Mouse (Mus musculus): Measurements from ENCODE around the gene Bbof1. TPM values are rescaled to one million over a fixed set of nuclear protein-coding genes. Genes with fewer than 3 reads are reported as not detected.

Gene Bbof1
- polyA plus RNA-seq, 1 experiment from 2014 or later: 0.94 TPM

GRCm38 (mm10) chr12:84448181-84448580, 39.3 kb downstream of the Bbof1 start:
- no peak overlapping the region for H3K9ac ChIP-seq (ENCODE audit: low read length)
- no peak for DNase-seq (ENCODE audit: low spot score)
- no peak overlapping the region for H3K4me3 ChIP-seq (ENCODE audit: low read depth, low read length)
- WGBS: 88% methylated on average over 6 of the region's 6 CpGs
- H3K27ac ChIP-seq (ENCODE audit: low read depth, low read length): no peak overlapping the region
- peaks cover 7% of the 10 kb centered on the region for H3K4me1 ChIP-seq (ENCODE audit: control insufficient read depth, insufficient read depth, low read length)
- no peak overlapping the region for H3K4me2 ChIP-seq (ENCODE audit: low read length)
- no peaks in the 10 kb centered on the region for H3K27me3 ChIP-seq (replicated peaks; ENCODE audit: control insufficient read depth, insufficient read depth, low read length)
- ATAC-seq: no peak
- H3K36me3 ChIP-seq (ENCODE audit: control insufficient read depth, insufficient read depth, low read length): no peaks in the 10 kb centered on the region
- no peaks in the 10 kb centered on the region for H3K9me3 ChIP-seq (replicated peaks; ENCODE audit: control insufficient read depth, low read length)

GRCm38 (mm10) chr12:84449887-84450286, 41.0 kb downstream of the Bbof1 start:
- no peaks in the 10 kb centered on the region for H3K36me3 ChIP-seq (ENCODE audit: control insufficient read depth, insufficient read depth, low read length)
- H3K4me1 ChIP-seq (ENCODE audit: control insufficient read depth, insufficient read depth, low read length): peaks cover 7% of the 10 kb centered on the region
- DNase-seq (ENCODE audit: low spot score) (no peak), ATAC-seq (no peak)
- peak overlapping the region; percentile 75 for H3K4me3 ChIP-seq (ENCODE audit: low read depth, low read length)
- WGBS: 50% methylated on average over 10 of the region's 10 CpGs
- H3K27ac ChIP-seq (ENCODE audit: low read depth, low read length): no peak overlapping the region
- H3K9ac ChIP-seq (ENCODE audit: low read length): no peak overlapping the region
- peak overlapping the region; percentile 82 for H3K4me2 ChIP-seq (ENCODE audit: low read length)
- no peaks in the 10 kb centered on the region for H3K9me3 ChIP-seq (replicated peaks; ENCODE audit: control insufficient read depth, low read length)
- no peaks in the 10 kb centered on the region for H3K27me3 ChIP-seq (replicated peaks; ENCODE audit: control insufficient read depth, insufficient read depth, low read length)

GRCm38 (mm10) chr12:84450351-84450717, 41.5 kb downstream of the Bbof1 start:
- 1% methylated on average over 6 of the region's 6 CpGs for WGBS
- no peaks in the 10 kb centered on the region for H3K27me3 ChIP-seq (replicated peaks; ENCODE audit: control insufficient read depth, insufficient read depth, low read length)
- H3K27ac ChIP-seq (ENCODE audit: low read depth, low read length): peak overlapping the region; percentile 48; the same call in 1 of the 2 replicates
- H3K4me3 ChIP-seq (ENCODE audit: low read depth, low read length): peak overlapping the region; percentile 75
- peaks cover 7% of the 10 kb centered on the region for H3K4me1 ChIP-seq (ENCODE audit: control insufficient read depth, insufficient read depth, low read length)
- H3K9me3 ChIP-seq (replicated peaks; ENCODE audit: control insufficient read depth, low read length): no peaks in the 10 kb centered on the region
- DNase-seq (ENCODE audit: low spot score) (no peak), ATAC-seq (no peak; the same call in 1 of the 2 replicates)
- H3K4me2 ChIP-seq (ENCODE audit: low read length): peak overlapping the region; percentile 82
- H3K36me3 ChIP-seq (ENCODE audit: control insufficient read depth, insufficient read depth, low read length): no peaks in the 10 kb centered on the region
- H3K9ac ChIP-seq (ENCODE audit: low read length): peak overlapping the region; percentile 66

- H3K4me1 ChIP-seq (ENCODE audit: control insufficient read depth, insufficient read depth, low read length): peaks cover 7% of the 10 kb centered on the region
- peak within 1 kb of the TSS; percentile 82 for H3K4me2 ChIP-seq (ENCODE audit: low read length)
- H3K4me3 ChIP-seq (ENCODE audit: low read depth, low read length): peak within 1 kb of the TSS; percentile 75
- no peaks in the 10 kb centered on the region for H3K9me3 ChIP-seq (replicated peaks; ENCODE audit: control insufficient read depth, low read length)
- peak within 1 kb of the TSS; percentile 73 for H3K9ac ChIP-seq (ENCODE audit: low read length)
- H3K27ac ChIP-seq (ENCODE audit: low read depth, low read length): peak within 1 kb of the TSS; percentile 58; the same call in 1 of the 2 replicates
- DNase-seq (ENCODE audit: low spot score): peak; percentile 100
- under 1% methylated on average over 49 of the region's 49 CpGs for WGBS
- H3K36me3 ChIP-seq (ENCODE audit: control insufficient read depth, insufficient read depth, low read length): no peaks in the 10 kb centered on the region
- H3K27me3 ChIP-seq (replicated peaks; ENCODE audit: control insufficient read depth, insufficient read depth, low read length): no peaks in the 10 kb centered on the region
- ATAC-seq: peak; percentile 99
These were observed 42.1 kb downstream of the Bbof1 start, which contains the start of the genes Aldh6a1 and Lin52 for GRCm38 (mm10) chr12:84450718-84451646. Gene Aldh6a1, minus strand, starts transcription at chr12:84451004. Gene Lin52, plus strand, starts transcription at chr12:84451422.

GRCm38 (mm10) chr12:84451801-84452200, 42.9 kb downstream of the Bbof1 start:
- no peak for ATAC-seq
- Histone ChIP-seq H3K27ac (ENCODE audit: low read depth, low read length) (peak overlapping the region; percentile 58; the same call in 1 of the 2 replicates), H3K4me3 (ENCODE audit: low read depth, low read length) (peak overlapping the region; percentile 75), H3K9ac (ENCODE audit: low read length) (peak overlapping the region; percentile 73), H3K4me1 (ENCODE audit: control insufficient read depth, insufficient read depth, low read length) (peaks cover 7% of the 10 kb centered on the region), H3K36me3 (ENCODE audit: control insufficient read depth, insufficient read depth, low read length) (peaks cover 2% of the 10 kb centered on the region), H3K27me3 (replicated peaks; ENCODE audit: control insufficient read depth, insufficient read depth, low read length) (no peaks in the 10 kb centered on the region), H3K4me2 (ENCODE audit: low read length) (peak overlapping the region; percentile 82), H3K9me3 (replicated peaks; ENCODE audit: control insufficient read depth, low read length) (no peaks in the 10 kb centered on the region)
- 2% methylated on average over 11 of the region's 11 CpGs for whole genome bisulfite sequencing
- DNase-seq (ENCODE audit: low spot score): no peak

GRCm38 (mm10) chr12:84456911-84457310, 48.0 kb downstream of the Bbof1 start:
- no peak overlapping the region for H3K4me3 ChIP-seq (ENCODE audit: low read depth, low read length)
- no peak overlapping the region for H3K4me2 ChIP-seq (ENCODE audit: low read length)
- no peaks in the 10 kb centered on the region for H3K27me3 ChIP-seq (replicated peaks; ENCODE audit: control insufficient read depth, insufficient read depth, low read length)
- DNase-seq (ENCODE audit: low spot score) (no peak), ATAC-seq (no peak)
- H3K9me3 ChIP-seq (replicated peaks; ENCODE audit: control insufficient read depth, low read length): no peaks in the 10 kb centered on the region
- no peak overlapping the region for H3K9ac ChIP-seq (ENCODE audit: low read length)
- WGBS: 93% methylated on average over 3 of the region's 3 CpGs
- no peak overlapping the region for H3K27ac ChIP-seq (ENCODE audit: low read depth, low read length)
- H3K4me1 ChIP-seq (ENCODE audit: control insufficient read depth, insufficient read depth, low read length): peaks cover 4% of the 10 kb centered on the region; the same call in 1 of the 2 replicates
- peaks cover 40% of the 10 kb centered on the region for H3K36me3 ChIP-seq (ENCODE audit: control insufficient read depth, insufficient read depth, low read length)

- DNase-seq (ENCODE audit: low spot score) (no peak), ATAC-seq (no peak)
- WGBS: 62% methylated on average over 1 of the region's 1 CpGs
- Histone ChIP-seq H3K27ac (ENCODE audit: low read depth, low read length) (no peak overlapping the region), H3K27me3 (replicated peaks; ENCODE audit: control insufficient read depth, insufficient read depth, low read length) (no peaks in the 10 kb centered on the region), H3K4me3 (ENCODE audit: low read depth, low read length) (no peak overlapping the region), H3K9ac (ENCODE audit: low read length) (no peak overlapping the region), H3K4me1 (ENCODE audit: control insufficient read depth, insufficient read depth, low read length) (no peaks in the 10 kb centered on the region), H3K36me3 (ENCODE audit: control insufficient read depth, insufficient read depth, low read length) (peaks cover 60% of the 10 kb centered on the region), H3K4me2 (ENCODE audit: low read length) (no peak overlapping the region), H3K9me3 (replicated peaks; ENCODE audit: control insufficient read depth, low read length) (no peaks in the 10 kb centered on the region)
These were observed 51.0 kb downstream of the Bbof1 start for GRCm38 (mm10) chr12:84459845-84460244.

GRCm38 (mm10) chr12:84461416-84461815, 52.5 kb downstream of the Bbof1 start:
- Histone ChIP-seq H3K27me3 (replicated peaks; ENCODE audit: control insufficient read depth, insufficient read depth, low read length) (no peaks in the 10 kb centered on the region), H3K4me3 (ENCODE audit: low read depth, low read length) (no peak overlapping the region), H3K36me3 (ENCODE audit: control insufficient read depth, insufficient read depth, low read length) (peaks cover 61% of the 10 kb centered on the region), H3K27ac (ENCODE audit: low read depth, low read length) (no peak overlapping the region), H3K4me2 (ENCODE audit: low read length) (no peak overlapping the region), H3K4me1 (ENCODE audit: control insufficient read depth, insufficient read depth, low read length) (no peaks in the 10 kb centered on the region), H3K9ac (ENCODE audit: low read length) (no peak overlapping the region), H3K9me3 (replicated peaks; ENCODE audit: control insufficient read depth, low read length) (no peaks in the 10 kb centered on the region)
- ATAC-seq: no peak
- WGBS: 95% methylated on average over 5 of the region's 5 CpGs
- DNase-seq (ENCODE audit: low spot score): no peak

- Histone ChIP-seq H3K27ac (ENCODE audit: low read depth, low read length) (no peak overlapping the region), H3K4me3 (ENCODE audit: low read depth, low read length) (no peak overlapping the region), H3K36me3 (ENCODE audit: control insufficient read depth, insufficient read depth, low read length) (peaks cover 56% of the 10 kb centered on the region), H3K9me3 (replicated peaks; ENCODE audit: control insufficient read depth, low read length) (no peaks in the 10 kb centered on the region), H3K4me1 (ENCODE audit: control insufficient read depth, insufficient read depth, low read length) (no peaks in the 10 kb centered on the region), H3K9ac (ENCODE audit: low read length) (no peak overlapping the region), H3K27me3 (replicated peaks; ENCODE audit: control insufficient read depth, insufficient read depth, low read length) (no peaks in the 10 kb centered on the region), H3K4me2 (ENCODE audit: low read length) (no peak overlapping the region)
- WGBS: 84% methylated on average over 3 of the region's 3 CpGs
- no peak for ATAC-seq
- DNase-seq (ENCODE audit: low spot score): no peak
These were observed 54.0 kb downstream of the Bbof1 start for GRCm38 (mm10) chr12:84462856-84463255.
